Mouse (Mus musculus) megakaryocyte, embryonic 14.5 days (primary cell): ENCODE measurements around the gene Sort1.

Source experiments
- FLI1 ChIP-seq: IDR thresholded peaks from 2 replicates; pipeline ENCODE4 v1.6.1; 2012; ENCODE audit warnings: low read length, inconsistent platforms, mixed read lengths
- GATA1 ChIP-seq: IDR thresholded peaks from 3 replicates; pipeline ENCODE4 v1.6.1; 2012; ENCODE audit warnings: mixed read lengths, low read length, inconsistent platforms, borderline replicate concordance

DNA sequence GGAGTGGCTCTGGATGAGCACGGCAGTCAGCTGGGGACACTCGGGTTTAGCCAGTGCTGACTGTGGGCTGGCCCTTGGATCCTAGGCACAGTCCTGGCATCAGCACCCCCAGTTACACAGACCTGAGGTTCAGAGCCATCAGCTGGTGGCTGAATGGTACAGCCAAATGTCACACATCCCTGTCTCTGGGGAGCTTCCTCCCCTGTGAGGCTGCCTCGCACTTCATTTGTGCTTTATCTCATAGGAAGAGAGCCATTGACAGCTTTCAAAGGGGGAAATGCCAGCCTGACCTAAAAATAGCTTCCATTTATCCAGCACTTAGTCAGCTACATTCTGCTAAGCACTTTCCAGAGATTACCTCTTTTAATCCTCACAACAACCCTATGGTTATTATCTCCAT lies 79.7 kb downstream of the Sort1 start:
- no peak for TF ChIP-seq GATA1
- no peak for TF ChIP-seq FLI1
